Mouse (Mus musculus) erythroblast, embryonic 14.5 days (primary cell): ENCODE measurements around the gene Rptor. TPM values are rescaled to one million over a fixed set of nuclear protein-coding genes. Genes with fewer than 3 reads are reported as not detected.

Source experiments
- H3K27me3 ChIP-seq: 2 replicates; pipeline ENCODE4 v1.6.1; 2012; ENCODE audit warnings: inconsistent platforms; ENCODE audit not compliant: control insufficient read depth
- H3K36me3 ChIP-seq: 2 replicates; pipeline ENCODE4 v1.6.1; 2012; ENCODE audit warnings: mild to moderate bottlenecking, inconsistent platforms; ENCODE audit not compliant: control insufficient read depth
- H3K4me1 ChIP-seq: 2 replicates; pipeline ENCODE4 v1.6.1; 2012; ENCODE audit warnings: inconsistent platforms; ENCODE audit not compliant: control insufficient read depth
- H3K4me3 ChIP-seq: replicated peaks from 2 replicates; pipeline ENCODE3; 2012; ENCODE audit warnings: moderate library complexity, mild to moderate bottlenecking, inconsistent platforms
- H3K9me3 ChIP-seq: 2 replicates; pipeline ENCODE4 v1.6.1; 2012; ENCODE audit warnings: low read length, inconsistent platforms, mixed read lengths; ENCODE audit not compliant: control insufficient read depth
- GATA1 ChIP-seq: IDR thresholded peaks from 2 replicates; pipeline ENCODE4 v1.6.1; 2012; ENCODE audit warnings: low read length, inconsistent platforms, mixed read lengths
- TAL1 ChIP-seq: IDR thresholded peaks from 3 replicates; pipeline ENCODE4 v1.6.1; 2012; ENCODE audit warnings: low read length, inconsistent platforms, mixed read lengths
- polyA plus RNA-seq: library from polyadenylated mRNA; stranded (reverse); fragments of >175 nt; gene quantifications from 2 replicates; pipeline ENCODE4 v1.2.3, GENCODE M21; 2012

Gene Rptor
- polyA plus RNA-seq, 1 experiment, result 1.5 TPM

DNA sequence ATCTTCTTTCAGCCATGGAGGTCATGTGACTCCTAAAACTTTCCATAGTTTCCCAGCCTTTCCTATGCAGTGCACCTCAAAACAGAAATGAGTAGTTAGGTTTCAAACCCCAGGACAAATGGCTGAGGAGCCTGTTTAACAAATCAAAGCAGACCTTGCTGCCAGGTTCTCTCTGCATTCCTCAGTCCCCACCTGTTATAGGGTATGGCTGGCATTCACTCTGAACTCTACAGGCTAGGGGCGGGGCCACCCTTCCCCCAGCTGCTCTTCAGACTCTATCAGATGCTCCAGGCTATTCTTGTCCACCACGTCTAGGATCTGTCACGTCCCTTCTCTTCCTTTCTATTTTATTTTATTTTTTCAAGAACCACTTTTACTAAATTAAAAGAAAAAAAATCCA is 8.7 kb upstream of the Rptor start:
- H3K4me1 ChIP-seq, result no peaks in the 10 kb centered on the region
- no peak overlapping the region for H3K4me3 ChIP-seq
- H3K27me3 ChIP-seq, result peaks cover 41% of the 10 kb centered on the region
- H3K9me3 ChIP-seq, result no peaks in the 10 kb centered on the region
- no peaks in the 10 kb centered on the region for H3K36me3 ChIP-seq
- TF ChIP-seq TAL1 (no peak), GATA1 (no peak)

DNA sequence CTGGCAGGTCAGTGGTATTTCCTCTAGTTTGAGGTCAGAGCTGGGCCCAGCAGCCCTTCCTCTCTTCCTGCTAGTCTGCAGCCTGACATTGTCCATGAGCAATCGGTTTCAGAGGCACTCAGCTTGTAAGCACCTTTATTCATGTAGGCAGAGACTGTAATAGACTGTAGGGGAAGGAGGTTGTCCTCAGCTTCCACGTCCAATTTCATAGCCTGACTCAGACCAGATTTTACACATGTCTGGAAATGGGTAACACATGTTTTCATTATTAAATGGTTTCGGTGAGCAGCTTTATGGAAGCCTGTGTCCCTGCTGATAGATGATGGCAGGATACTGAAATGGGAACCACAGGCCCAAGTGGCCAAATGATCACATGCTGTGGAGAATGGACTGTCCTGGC is 3.8 kb upstream of the Rptor start:
- H3K36me3 ChIP-seq, result no peaks in the 10 kb centered on the region
- H3K4me1 ChIP-seq, result peaks cover 8% of the 10 kb centered on the region

DNA sequence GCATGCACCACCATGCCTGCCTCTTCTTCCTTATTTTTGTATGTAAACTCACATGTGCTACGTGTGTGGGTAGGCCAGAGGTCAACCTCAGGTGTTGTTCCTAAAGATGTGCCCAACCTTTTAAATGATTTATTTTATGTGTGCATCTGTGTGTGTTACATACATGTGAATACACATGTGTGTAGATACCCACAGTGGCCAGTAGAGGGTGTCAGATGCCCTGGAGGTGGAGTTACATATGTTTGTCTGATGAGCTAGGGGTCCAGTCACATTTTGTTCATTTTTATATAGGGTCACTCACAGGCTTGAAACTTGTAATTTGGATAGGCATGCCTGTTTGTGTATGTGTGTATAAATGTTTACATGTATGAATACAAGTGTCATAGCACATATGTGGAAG is 2.4 kb upstream of the Rptor start:
- H3K4me3 ChIP-seq, result no peak overlapping the region

More for the DNA sequence above, 3.8 kb upstream of the Rptor start:
- H3K4me3 ChIP-seq, result no peak overlapping the region
- H3K9me3 ChIP-seq, result peaks cover 3% of the 10 kb centered on the region; the same call in 1 of the 2 replicates
- no peak for TF ChIP-seq GATA1
- TF ChIP-seq TAL1, result no peak
- peaks cover 4% of the 10 kb centered on the region for H3K27me3 ChIP-seq

DNA sequence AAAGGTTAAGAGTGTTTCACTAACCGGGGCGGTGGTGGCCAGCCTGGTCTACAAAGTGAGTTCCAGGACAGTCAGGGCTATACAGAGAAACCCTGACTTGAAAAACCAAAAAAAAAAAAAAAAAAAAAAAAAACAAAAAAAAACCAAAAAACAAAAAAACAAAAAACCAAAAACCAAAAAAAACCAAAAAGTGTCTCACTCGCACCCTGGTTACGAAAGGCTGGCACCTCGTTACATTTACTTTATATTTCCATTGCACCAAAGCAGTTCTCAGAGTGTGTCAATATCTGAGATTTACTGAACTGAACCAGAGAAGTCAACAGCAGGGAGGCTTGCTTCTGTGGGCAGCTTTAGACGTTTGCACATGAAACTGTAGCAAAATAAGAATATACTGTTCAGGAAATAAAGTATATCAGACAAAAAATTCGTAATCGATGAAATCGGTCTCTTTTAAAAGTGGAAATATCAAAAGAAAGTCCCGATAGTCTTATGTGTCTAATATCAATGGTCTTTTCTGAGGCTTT is 466 bp upstream of the Rptor start:
- Histone ChIP-seq H3K36me3 (peaks cover 8% of the 10 kb centered on the region), H3K4me3 (peak overlapping the region; percentile 65), H3K4me1 (peaks cover 26% of the 10 kb centered on the region), H3K9me3 (peaks cover 3% of the 10 kb centered on the region; the same call in 1 of the 2 replicates), H3K27me3 (no peaks in the 10 kb centered on the region; the same call in 1 of the 2 replicates)
- TF ChIP-seq TAL1 (no peak), GATA1 (no peak)

More for the DNA sequence above, 2.4 kb upstream of the Rptor start:
- Histone ChIP-seq H3K27me3 (peaks cover under 1% of the 10 kb centered on the region), H3K36me3 (no peaks in the 10 kb centered on the region), H3K4me1 (peaks cover 17% of the 10 kb centered on the region), H3K9me3 (peaks cover 3% of the 10 kb centered on the region; the same call in 1 of the 2 replicates)
- no peak for TF ChIP-seq GATA1

DNA sequence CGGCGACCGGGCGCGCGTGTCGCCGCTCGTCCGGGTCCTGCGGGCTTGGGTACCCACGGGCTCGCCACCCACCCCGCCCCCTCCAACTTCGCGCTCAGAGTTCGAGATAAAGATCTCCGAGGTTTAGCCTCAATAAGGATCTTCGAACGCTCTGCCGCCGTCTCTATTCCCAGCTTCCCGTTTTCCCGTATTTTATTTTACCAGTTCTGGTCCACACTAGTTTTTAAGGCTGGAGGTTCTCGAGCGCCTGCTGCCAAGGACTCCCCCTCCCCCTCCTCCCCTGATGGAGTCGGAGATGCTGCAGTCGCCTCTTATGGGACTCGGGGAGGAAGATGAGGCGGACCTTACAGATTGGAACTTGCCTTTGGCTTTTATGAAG is 811 bp downstream of the Rptor start:
- no peak for TF ChIP-seq GATA1
- H3K36me3 ChIP-seq, result peaks cover 21% of the 10 kb centered on the region

DNA sequence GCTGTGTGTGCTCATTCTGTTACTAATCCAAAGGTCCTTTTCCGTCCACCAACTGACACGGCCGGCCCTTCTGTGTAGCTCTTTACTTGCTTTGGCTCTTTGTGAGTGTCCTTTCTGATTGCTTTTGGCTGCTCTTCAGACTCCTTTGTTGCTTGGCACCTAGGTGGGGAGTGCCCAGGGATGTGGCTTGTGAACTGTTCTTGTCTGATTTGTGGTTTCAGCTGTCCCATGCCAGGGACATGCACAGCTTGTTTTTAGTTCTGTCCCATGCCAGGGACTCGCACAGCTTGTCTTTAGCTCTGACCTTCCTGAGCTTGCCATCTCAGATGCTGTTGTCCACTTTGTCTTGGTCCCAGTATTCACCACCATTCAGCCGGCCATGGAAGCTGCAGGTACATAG is 4.8 kb downstream of the Rptor start:
- Histone ChIP-seq H3K27me3 (no peaks in the 10 kb centered on the region), H3K4me1 (peaks cover 28% of the 10 kb centered on the region), H3K36me3 (peaks cover 33% of the 10 kb centered on the region), H3K4me3 (no peak overlapping the region), H3K9me3 (0 out of 2 replicates have a peak, but pooled peaks cover 2% of the 10 kb centered on the region)
- no peak for TF ChIP-seq GATA1

More for the DNA sequence above, 811 bp downstream of the Rptor start:
- Histone ChIP-seq H3K9me3 (peaks cover 6% of the 10 kb centered on the region; the same call in 1 of the 2 replicates), H3K27me3 (no peaks in the 10 kb centered on the region), H3K4me3 (peak overlapping the region; percentile 65), H3K4me1 (peaks cover 30% of the 10 kb centered on the region)

DNA sequence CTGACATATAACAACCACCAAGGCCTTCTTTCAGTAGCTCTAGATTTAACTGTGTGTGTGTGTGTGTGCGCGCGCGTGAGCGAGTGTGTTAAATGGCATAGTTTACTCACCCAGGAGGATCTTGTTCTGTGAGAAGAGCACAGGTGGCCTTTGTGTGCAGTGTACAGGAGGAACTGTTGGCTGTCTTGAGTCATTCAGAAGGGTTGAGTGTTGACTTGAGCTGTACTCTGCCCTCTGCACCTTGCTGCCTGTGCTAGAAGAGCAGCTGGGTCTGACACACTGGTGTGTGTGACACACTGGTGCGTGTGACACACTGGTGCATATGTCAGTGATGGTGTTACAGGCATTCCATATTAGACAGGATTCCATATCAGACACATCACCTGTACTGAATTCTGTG is 8.8 kb downstream of the Rptor start:
- peaks cover 11% of the 10 kb centered on the region for H3K4me1 ChIP-seq
- peaks cover 28% of the 10 kb centered on the region for H3K36me3 ChIP-seq
- TF ChIP-seq GATA1, result no peak
- TF ChIP-seq TAL1, result no peak
- 0 out of 2 replicates have a peak, but pooled peaks cover 2% of the 10 kb centered on the region for H3K9me3 ChIP-seq
- H3K4me3 ChIP-seq, result no peak overlapping the region
- H3K27me3 ChIP-seq, result no peaks in the 10 kb centered on the region

DNA sequence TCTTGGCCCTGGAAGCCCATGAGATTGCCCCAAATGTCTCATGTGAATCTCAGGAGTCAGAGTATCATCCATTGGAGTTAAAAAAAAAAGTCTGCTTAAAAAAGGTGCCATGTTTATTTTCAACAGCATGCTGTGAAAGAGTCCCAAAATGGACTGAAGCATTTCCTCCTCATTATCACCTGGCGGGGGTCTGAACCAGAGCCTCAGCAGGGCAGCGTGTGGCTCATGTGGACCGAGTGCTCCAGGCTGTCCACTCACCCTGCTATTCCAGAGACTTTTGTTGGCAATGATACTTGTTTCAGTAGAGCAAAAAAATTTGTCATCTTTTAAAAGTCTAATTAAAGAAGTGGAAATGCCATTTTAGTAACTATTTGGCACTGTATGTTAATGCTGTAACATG is 9.5 kb downstream of the Rptor start:
- H3K4me1 ChIP-seq, result peaks cover 5% of the 10 kb centered on the region; the same call in 1 of the 2 replicates
- peaks cover 25% of the 10 kb centered on the region for H3K36me3 ChIP-seq
- TF ChIP-seq TAL1 (no peak), GATA1 (no peak)
- 0 out of 2 replicates have a peak, but pooled peaks cover 2% of the 10 kb centered on the region for H3K9me3 ChIP-seq
- no peaks in the 10 kb centered on the region for H3K27me3 ChIP-seq
- no peak overlapping the region for H3K4me3 ChIP-seq

DNA sequence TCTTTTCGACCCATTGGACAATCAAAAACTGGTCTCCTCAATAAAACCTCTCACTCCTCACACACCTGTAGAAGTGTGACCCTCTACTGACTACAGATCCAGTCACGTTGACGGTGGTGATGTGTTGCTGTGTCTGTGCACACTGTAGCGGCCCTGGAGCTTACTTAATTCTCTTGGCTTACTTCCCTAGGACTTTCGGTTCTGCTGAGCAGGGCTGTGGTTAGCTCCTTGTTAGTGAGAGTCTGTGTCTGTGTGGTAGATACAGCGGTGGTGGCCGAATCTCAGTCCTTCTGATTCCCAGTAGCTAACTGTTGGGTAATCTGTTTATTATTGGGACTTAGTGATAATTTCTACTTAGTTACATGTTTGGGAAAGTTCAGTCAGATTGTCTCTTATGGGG is 12.4 kb downstream of the Rptor start:
- TF ChIP-seq TAL1 (no peak), GATA1 (no peak)
- Histone ChIP-seq H3K4me1 (peaks cover 3% of the 10 kb centered on the region; the same call in 1 of the 2 replicates), H3K36me3 (peaks cover 4% of the 10 kb centered on the region), H3K9me3 (no peaks in the 10 kb centered on the region), H3K4me3 (no peak overlapping the region), H3K27me3 (no peaks in the 10 kb centered on the region)

DNA sequence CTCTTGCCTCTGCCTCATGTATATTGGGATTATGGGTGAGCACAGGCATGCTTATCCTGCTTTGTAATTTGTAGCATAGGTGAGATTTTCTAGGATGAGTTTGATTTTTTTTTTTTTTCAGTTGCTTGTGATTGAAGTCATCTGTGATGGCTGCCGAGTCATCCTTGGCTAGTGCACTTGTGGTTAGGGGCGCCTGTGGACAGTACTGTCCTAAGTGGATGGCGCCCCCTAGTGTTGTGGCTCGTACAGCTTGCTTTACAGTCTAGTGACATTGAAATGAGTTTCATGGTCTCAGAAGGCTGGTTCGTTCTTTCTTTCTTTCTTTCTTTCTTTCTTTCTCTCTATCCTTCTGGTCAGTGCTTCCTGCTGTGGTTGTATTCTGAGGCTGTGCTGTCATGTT is 16.1 kb downstream of the Rptor start:
- Histone ChIP-seq H3K4me3 (no peak overlapping the region), H3K4me1 (peaks cover 12% of the 10 kb centered on the region), H3K36me3 (peaks cover 4% of the 10 kb centered on the region), H3K9me3 (no peaks in the 10 kb centered on the region), H3K27me3 (no peaks in the 10 kb centered on the region)
- no peak for TF ChIP-seq GATA1
